Mouse (Mus musculus): ENCODE data around the gene Kif26b. TPM values are rescaled to one million over a fixed set of nuclear protein-coding genes. Genes with fewer than 3 reads are reported as not detected.

Gene Kif26b
- total RNA-seq, 2 experiments from 2014 or later: 1.9 to 3.5 TPM

DNA sequence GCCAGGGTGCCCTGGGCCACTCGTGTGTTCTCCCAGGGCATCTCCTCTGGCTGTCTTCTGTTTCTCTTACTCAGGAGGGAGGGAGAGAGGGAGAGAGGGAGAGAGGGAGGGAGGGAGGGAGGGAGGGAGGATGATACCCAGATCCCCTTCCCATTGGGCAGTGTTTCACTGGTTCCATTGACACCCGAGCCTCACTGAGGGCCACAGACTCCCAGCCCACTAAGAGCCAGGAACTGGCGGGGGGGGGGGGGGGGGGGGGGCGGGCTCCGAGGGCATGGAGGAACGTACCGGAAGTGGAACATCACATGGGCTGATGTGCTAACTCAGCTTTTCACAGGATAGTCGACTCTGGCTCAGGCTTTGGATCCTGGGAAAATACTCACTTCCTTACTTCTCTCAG is 15.0 kb upstream of the Kif26b start:
- Histone ChIP-seq H3K27ac (no peak overlapping the region), H3K4me3 (no peak overlapping the region)
- intact Hi-C loops (cut with DNase I): no loop called here
- DNase-seq: no peak
- TF ChIP-seq CTCF (IDR thresholded peaks at IDR 0.05): no peak

DNA sequence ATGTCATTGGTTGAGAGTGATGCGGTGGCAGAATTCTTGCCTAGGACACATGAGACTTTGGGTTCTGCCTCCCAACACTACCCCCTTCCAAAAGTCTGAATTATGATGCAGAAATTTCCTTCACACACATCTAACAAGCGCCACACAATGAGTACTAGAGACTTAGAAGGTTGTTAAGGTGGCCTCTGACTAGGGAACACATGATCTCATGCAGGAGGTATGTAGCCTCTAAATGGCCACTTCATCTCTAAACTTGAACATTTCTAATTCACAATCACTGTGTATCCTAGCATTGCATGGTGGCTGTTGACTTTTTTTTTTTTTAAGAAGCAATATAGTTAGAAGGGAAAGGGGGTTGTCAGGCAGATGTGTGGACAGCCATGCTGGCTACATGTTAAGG is 13.1 kb upstream of the Kif26b start:
- Histone ChIP-seq H3K4me3 (no peak overlapping the region), H3K27ac (no peak overlapping the region)
- intact Hi-C loops (cut with DNase I): no loop called here
- TF ChIP-seq CTCF (IDR thresholded peaks at IDR 0.05): no peak
- no peak for DNase-seq

DNA sequence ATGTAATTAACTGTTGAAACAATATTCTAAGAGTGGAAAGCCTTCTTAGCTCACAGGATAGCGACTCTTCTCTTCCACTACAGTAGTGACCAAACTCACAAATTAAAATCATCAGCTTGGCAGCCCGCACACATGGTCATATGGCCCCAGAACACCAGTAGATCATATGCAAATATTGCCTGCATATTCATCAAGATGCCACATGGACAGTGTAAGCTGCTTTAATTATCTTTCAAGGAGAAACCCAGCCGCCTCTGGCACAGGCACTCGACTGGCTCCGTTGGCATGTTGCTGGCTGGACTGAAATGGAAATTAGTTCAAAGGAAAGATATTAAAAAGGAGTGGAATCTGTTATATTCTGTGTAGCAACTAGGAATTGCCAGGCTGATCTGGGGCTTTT is 6.5 kb upstream of the Kif26b start:
- no peak for DNase-seq
- no peak for TF ChIP-seq CTCF (IDR thresholded peaks at IDR 0.05)
- intact Hi-C loops (cut with DNase I): no loop called here
- peak overlapping the region; percentile 42 for H3K4me3 ChIP-seq
- no peak overlapping the region for H3K27ac ChIP-seq

DNA sequence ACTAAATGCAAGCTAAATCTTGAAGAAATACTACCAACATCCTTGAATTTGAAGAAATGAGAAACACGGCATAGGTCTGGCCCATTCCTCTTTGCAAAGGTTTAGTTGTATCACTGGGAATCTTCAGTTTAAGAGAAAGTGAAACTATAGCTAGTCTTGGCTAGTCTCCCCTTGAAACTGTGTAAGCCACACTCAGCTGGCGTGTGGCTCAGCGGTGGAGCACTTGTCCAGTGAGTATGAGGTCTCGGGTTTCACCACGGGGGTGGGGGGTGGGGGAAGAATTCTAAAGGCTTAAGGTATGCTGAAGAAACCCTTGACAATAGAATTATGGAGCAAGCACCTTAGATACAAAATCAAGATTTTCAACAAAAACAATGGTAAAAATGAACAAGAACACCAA is 5.8 kb upstream of the Kif26b start:
- H3K4me3 ChIP-seq: peak overlapping the region; percentile 42
- intact Hi-C loops (cut with DNase I): no loop called here
- TF ChIP-seq CTCF (IDR thresholded peaks at IDR 0.05): no peak
- no peak overlapping the region for H3K27ac ChIP-seq
- no peak for DNase-seq

DNA sequence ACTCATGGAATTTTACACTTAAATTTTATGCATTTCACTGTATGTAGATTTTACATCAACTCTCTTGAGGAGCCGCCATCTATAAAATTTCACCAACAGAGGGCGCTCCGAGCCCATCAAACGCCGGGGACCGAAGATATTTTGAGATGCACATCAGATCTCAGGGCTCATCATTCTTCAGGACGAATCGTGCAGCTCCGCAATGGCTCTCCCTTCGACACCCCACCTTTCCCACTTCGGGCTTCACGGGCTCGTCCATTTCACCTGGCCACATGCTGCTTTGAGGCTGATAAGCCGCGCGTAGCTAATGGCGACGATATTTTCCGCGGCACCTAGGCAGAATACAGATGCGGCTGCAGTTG is 1.8 kb upstream of the Kif26b start:
- intact Hi-C loops (cut with DNase I): loop anchor here (2.0 to 5.0 kb wide), 3 partner anchors 434 to 950 kb away; no protein-coding TSS in a partner anchor
- DNase-seq: peak; percentile 73
- peak; percentile 79 for TF ChIP-seq CTCF (IDR thresholded peaks at IDR 0.05)
- Histone ChIP-seq H3K27ac (peak overlapping the region; percentile 81), H3K4me3 (peak overlapping the region; percentile 75)

DNA sequence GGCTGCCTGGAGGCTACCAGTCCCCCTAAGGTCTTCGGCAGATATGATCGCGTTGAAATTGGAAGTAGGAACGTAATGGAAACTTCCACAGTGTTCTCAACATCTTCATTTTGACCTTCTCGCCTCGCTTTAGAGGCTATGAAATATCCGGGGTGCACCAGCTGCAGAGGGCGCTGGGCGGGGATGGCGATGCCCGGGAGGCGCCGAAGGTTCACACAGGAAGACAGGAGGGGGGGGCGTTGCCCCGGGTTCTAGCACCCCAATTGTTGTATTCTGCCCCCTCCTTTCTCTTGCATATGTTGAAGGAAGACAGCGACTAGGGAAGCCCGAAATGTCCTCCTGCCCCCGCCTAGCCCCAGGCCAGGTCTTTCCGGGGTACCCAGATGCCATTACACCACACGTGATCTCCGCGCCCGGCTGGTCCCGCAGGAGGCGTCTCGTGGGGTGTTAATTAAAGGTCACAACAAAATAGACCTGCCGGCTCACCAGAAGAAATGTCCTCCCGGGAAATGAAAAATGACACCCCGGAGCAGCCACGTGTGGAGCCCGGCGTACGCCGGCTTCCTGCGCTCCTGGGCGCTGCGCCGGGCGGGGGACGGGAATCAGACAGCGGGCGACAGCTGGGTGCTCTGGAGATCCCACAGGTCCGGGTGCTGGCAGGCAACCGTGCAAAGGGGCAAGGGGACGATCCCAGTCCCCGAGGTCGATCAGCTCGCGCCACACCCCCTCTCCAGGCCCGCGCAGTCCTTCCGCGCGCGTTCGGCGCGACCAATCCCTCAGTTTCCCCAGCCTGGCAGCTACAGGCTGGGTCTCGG is 1.2 kb upstream of the Kif26b start:
- TF ChIP-seq CTCF (IDR thresholded peaks at IDR 0.05): no peak
- intact Hi-C loops (cut with DNase I): loop anchor here (2.0 to 5.0 kb wide), 3 partner anchors 433 to 950 kb away; no protein-coding TSS in a partner anchor
- DNase-seq: peak; percentile 82

DNA sequence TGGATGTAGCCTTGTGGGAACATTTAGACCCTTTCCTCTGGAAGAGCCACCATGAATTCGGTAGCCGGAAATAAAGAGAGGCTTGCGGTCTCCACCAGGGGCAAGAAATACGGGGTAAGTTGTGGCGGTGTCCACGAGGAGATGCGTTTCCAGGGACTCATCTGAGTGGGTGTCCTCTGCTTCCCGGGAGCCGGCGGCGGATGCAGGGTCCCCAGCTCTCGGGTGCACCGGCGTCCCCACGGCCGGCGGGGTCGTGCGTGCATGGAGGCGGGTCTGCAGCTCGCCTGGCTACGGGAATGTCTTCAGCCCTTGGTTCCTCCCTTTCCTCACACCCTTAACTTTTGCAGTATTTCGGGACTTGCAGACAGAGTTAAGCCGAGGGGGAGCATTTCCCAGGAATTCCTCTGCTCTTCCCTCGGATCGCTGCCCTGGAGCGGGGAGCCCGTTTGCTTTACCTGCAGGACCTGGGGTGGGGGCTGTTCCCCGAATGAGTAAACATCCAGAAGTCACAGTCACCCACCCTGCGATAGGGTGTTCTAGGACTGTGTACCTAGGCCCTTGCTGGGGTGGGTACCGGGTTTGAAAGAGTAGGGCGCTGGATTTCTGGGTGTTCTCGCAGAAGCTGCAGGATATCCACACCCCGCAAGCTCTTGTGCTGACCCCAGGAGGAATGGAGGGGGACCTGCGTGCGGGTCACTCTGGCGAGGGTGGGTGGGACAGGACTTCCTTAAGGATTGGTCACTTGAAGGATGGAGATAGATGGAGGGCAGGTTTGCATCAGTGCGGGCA is 781 bp downstream of the Kif26b start:
- intact Hi-C loops (cut with DNase I): loop anchor here (1.0 to 5.0 kb wide), 4 partner anchors 153 to 948 kb away; no protein-coding TSS in a partner anchor
- DNase-seq: peak; percentile 19
- Histone ChIP-seq H3K27ac (no peak overlapping the region), H3K4me3 (peak overlapping the region; percentile 75)
- TF ChIP-seq CTCF (IDR thresholded peaks at IDR 0.05): no peak

More for the DNA sequence above, 1.2 kb upstream of the Kif26b start:
- Histone ChIP-seq H3K4me3 (peak overlapping the region; percentile 75), H3K27ac (peak overlapping the region; percentile 81)

DNA sequence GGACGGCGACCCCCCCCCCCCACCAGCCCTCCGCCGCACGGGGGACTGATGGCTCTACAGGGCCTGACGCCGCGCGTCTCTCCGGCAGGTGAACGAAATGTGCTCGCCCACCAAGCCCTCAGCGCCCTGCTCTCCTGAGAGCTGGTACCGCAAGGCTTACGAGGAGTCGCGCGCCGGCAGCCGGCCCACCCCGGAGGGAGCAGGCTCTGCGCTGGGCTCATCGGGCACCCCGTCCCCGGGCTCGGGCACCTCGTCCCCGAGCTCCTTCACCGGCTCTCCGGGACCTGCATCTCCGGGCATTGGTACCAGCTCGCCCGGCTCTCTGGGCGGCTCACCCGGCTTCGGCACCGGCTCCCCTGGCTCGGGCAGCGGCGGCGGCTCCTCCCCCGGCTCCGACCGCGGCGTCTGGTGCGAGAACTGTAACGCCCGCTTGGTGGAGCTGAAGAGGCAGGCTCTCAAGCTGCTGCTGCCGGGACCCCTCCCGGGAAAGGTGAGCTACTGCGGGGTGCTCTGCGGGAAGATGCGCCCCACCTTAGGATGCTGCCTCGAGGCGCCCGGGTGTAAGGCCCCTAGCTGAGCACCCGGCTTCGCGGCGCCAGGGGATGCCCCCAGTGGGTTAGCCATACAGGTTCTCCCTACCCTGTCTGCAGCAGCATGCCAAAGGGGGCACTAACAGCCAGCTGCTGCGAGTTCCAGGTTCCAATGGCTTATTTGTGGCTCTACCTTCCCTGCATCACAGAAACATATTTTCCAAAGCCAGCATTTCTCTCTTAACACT is 1.6 kb downstream of the Kif26b start:
- peak; percentile 78 for TF ChIP-seq CTCF (IDR thresholded peaks at IDR 0.05)
- DNase-seq: peak; percentile 85
- intact Hi-C loops (cut with DNase I): loop anchor here (1.0 to 5.0 kb wide), 2 partner anchors 152 to 612 kb away; no protein-coding TSS in a partner anchor
- Histone ChIP-seq H3K4me3 (peak overlapping the region; percentile 75), H3K27ac (no peak overlapping the region)

DNA sequence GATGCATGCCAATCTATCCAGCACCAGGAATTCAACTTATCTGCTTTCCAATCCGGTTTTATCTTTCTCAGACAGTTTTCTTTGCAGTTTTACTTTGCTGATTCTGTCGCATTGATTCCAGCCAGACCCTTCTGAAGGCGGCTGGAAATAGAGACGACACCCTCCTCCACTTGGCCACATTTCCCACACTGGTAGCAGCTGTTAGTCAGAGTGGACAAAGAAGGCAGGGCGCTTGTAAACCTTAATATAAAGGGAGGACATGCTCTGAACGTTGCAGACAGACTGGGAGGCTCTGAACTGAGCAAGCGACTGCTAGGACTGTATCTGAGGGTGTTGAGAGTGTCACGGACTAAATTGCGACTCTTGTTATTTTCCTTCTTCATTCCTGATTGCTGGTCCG is 11.3 kb downstream of the Kif26b start:
- Histone ChIP-seq H3K27ac (no peak overlapping the region), H3K4me3 (no peak overlapping the region)
- TF ChIP-seq CTCF (IDR thresholded peaks at IDR 0.05): no peak
- DNase-seq: no peak
- intact Hi-C loops (cut with DNase I): no loop called here

DNA sequence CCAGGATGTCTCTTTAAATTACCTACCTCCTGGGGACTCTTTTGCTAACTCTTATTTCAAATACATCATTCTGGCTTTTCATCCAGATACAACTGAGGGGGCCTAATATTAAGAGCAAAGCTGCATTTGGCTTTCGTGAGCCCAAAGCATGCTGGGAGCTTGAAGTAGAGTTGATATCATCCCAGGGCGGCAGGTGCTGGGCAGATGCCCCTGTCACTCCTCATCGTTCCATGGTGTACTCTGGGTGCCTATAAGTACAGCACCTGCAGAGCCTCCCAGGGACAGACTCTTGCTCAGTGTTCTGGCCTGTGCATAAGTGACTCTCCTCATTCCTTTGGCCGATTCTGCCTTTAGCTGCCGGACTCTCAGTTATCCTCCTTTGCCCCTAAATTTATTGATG is 13.5 kb downstream of the Kif26b start:
- intact Hi-C loops (cut with DNase I): no loop called here
- H3K4me3 ChIP-seq: no peak overlapping the region
- no peak for TF ChIP-seq CTCF (IDR thresholded peaks at IDR 0.05)
- no peak for DNase-seq
- no peak overlapping the region for H3K27ac ChIP-seq

DNA sequence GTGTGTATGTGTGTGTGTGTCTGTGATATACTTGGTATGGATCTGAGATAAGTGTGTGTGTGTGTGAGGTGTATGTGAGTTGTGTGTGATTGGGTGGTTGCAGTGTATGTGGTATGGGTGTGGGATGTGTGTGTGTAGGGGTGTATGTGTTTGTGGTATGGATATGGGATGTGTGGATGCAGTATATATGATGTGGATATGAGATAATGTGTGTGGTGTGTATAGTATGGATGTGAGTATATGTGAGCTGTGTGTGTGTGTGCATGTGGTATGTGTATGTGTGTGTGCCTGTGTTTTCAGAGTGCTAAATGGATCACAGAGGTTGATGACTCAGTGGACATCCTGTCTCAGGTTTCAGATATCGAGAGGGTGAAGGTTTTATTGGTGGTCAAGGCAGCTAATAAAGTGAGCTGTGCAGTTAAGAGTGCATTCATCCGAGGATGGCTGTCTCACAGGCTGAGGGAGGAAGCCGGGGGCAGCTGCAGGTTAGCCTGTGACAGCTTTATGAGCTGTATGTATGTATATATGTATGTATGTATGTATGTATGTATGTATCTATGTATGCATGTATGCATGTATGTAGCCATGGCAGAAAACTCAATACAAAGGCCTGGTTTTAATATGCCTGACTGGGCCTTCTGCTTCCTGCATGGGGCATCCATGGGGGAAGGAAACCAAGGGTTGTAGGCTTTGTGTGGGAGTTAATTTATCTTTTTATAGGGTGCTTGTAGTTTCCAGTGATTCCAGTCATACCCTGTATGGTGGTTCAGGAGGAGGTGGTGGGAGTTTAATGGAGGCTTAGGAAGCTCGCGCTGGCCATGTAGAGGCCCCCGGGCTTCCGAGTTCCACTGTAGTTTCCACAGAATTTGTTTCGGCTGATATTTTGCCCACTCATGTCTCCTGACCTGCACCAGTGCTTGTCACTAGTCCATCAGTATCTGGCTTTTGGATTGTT is 14.3 kb downstream of the Kif26b start:
- DNase-seq: no peak
- no peak for TF ChIP-seq CTCF (IDR thresholded peaks at IDR 0.05)
- H3K27ac ChIP-seq: no peak overlapping the region
- intact Hi-C loops (cut with DNase I): no loop called here
- H3K4me3 ChIP-seq: no peak overlapping the region

Measured in gastrocnemius, adult 2 months (tissue).